Mouse (Mus musculus) liver, embryonic 16.5 days (tissue): ENCODE measurements around the gene Ndufaf8. TPM values are rescaled to one million over a fixed set of nuclear protein-coding genes. Genes with fewer than 3 reads are reported as not detected.

Experiments
- ATAC-seq: fragments of 200-750 bp; cut with Nextera tagmentation; 2 replicates; pipeline ENCODE4 v1.8.0; 2017; ENCODE audit warnings: low read depth, mild to moderate bottlenecking, moderate number of reproducible peaks, moderate library complexity
- H3K27ac ChIP-seq: fragments of 300-500 bp; sonication (generic); 2 replicates; pipeline ENCODE4 v1.5.1; 2014; ENCODE audit warnings: mild to moderate bottlenecking, low read length
- H3K27me3 ChIP-seq: fragments of 300-500 bp; sonication (generic); 2 replicates; pipeline ENCODE4 v1.6.1; 2014; ENCODE audit warnings: low read depth, low read length, mixed read lengths; ENCODE audit not compliant: control insufficient read depth, insufficient read depth
- H3K36me3 ChIP-seq: fragments of 300-500 bp; sonication (generic); 2 replicates; pipeline ENCODE4 v1.6.1; 2014; ENCODE audit warnings: mild to moderate bottlenecking; ENCODE audit not compliant: control insufficient read depth, insufficient read depth
- H3K4me1 ChIP-seq: fragments of 300-500 bp; sonication (generic); 2 replicates; pipeline ENCODE4 v1.6.1; 2014; ENCODE audit warnings: low read depth, low read length, mixed read lengths; ENCODE audit not compliant: control insufficient read depth
- H3K4me2 ChIP-seq: fragments of 300-500 bp; sonication (generic); 2 replicates; pipeline ENCODE4 v1.6.1; 2014; ENCODE audit warnings: low read depth, low read length, mixed read lengths
- H3K4me3 ChIP-seq: fragments of 300-500 bp; sonication (generic); 2 replicates; pipeline ENCODE4 v1.5.1; 2014; ENCODE audit warnings: low read depth, mild to moderate bottlenecking, low read length
- H3K9ac ChIP-seq: fragments of 300-500 bp; sonication (generic); 2 replicates; pipeline ENCODE4 v1.6.1; 2014; ENCODE audit warnings: low read depth, low read length
- H3K9me3 ChIP-seq: fragments of 300-500 bp; sonication (generic); replicated peaks from 2 replicates; pipeline ENCODE4 v1.6.1; 2016; ENCODE audit warnings: low read length; ENCODE audit not compliant: control insufficient read depth
- WGBS: fragments of 180-500 bp; shearing (Covaris S2); extraction: QIAGEN DNeasy Blood & Tissue Kit; methylation state at CpG from one replicate; pipeline ENCODE4 v1.1.7; 2014; ENCODE audit not compliant: insufficient replicate concordance; 5-methylcytosine and 5-hydroxymethylcytosine counted together
- polyA plus RNA-seq: library from polyadenylated mRNA; unstranded; fragments of >200 nt; fragmentation: Nextera tagmentation; extraction: Ambion mirVana; gene quantifications from 2 replicates; pipeline ENCODE4 v1.2.1, GENCODE M21; 2015

The Ndufaf8 gene
- polyA plus RNA-seq, 1 experiment from 2014 or later, result 36.3 TPM

- Histone ChIP-seq H3K4me2 (no peak overlapping the region), H3K27me3 (no peaks in the 10 kb centered on the region), H3K4me1 (peaks cover 10% of the 10 kb centered on the region), H3K27ac (no peak overlapping the region), H3K9me3 (no peaks in the 10 kb centered on the region), H3K9ac (no peak overlapping the region), H3K36me3 (peaks cover 23% of the 10 kb centered on the region), H3K4me3 (no peak overlapping the region)
- ATAC-seq, result no peak
- WGBS, result 34% methylated on average over 3 of the region's 3 CpGs
Measured at GRCm38 (mm10) chr11:120103431-120103997, 4.8 kb downstream of the Ndufaf8 start.

DNA sequence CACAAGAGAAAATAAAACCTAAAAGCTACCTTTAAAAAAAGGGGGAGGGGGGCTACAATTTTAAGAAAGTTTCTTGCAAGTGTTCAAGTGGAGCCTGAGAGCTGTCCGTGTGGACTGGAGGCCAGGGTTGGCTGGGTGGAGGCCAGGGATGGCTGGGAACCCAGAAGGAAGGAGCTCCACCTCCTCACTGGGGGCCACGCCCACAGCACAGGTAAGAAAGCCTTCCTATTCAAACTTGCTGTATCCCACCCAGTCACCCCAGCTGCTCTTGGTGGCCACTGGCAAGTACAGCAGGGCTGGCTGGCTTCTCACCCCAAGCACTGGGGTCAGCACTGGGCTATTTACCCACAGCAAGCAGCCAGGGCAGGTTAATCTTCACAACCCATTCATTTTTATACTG, 8.3 kb downstream of the Ndufaf8 start:
- Histone ChIP-seq H3K4me3 (no peak overlapping the region), H3K27ac (no peak overlapping the region), H3K36me3 (peaks cover 28% of the 10 kb centered on the region), H3K4me2 (no peak overlapping the region), H3K27me3 (no peaks in the 10 kb centered on the region), H3K4me1 (no peaks in the 10 kb centered on the region; the same call in 1 of the 2 replicates), H3K9me3 (no peaks in the 10 kb centered on the region), H3K9ac (no peak overlapping the region)
- no peak for ATAC-seq
- 61% methylated on average over 2 of the region's 2 CpGs for WGBS

DNA sequence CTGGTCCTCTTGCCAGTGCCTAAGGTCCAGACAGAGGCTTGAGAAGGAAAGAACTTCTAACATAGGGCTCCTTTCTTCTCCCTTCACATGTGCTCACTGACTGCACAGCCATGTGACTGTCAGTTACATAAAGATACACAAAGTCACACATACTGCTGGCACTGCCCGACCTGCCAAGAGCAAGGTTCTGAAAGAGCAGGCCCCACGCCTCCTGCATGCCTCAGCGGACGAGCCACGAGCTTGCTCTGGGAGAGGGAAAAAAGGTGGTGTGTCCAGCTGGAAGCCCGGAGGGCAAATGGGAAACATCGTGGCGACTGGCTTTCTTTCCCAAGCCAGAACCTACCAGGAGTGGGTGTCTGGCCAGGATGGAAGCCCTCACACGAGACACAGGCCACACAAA, 9.1 kb downstream of the Ndufaf8 start:
- Histone ChIP-seq H3K4me2 (no peak overlapping the region), H3K4me1 (no peaks in the 10 kb centered on the region; the same call in 1 of the 2 replicates), H3K9ac (no peak overlapping the region), H3K4me3 (no peak overlapping the region), H3K9me3 (no peaks in the 10 kb centered on the region), H3K27ac (no peak overlapping the region), H3K36me3 (peaks cover 28% of the 10 kb centered on the region), H3K27me3 (no peaks in the 10 kb centered on the region)
- 78% methylated on average over 9 of the region's 9 CpGs for WGBS
- ATAC-seq, result no peak

- no peaks in the 10 kb centered on the region for H3K4me1 ChIP-seq
- peaks cover 26% of the 10 kb centered on the region for H3K36me3 ChIP-seq
- no peaks in the 10 kb centered on the region for H3K9me3 ChIP-seq
- WGBS, result 78% methylated on average over 14 of the region's 14 CpGs
- no peak overlapping the region for H3K4me3 ChIP-seq
- H3K27ac ChIP-seq, result no peak overlapping the region
- H3K27me3 ChIP-seq, result no peaks in the 10 kb centered on the region
- H3K4me2 ChIP-seq, result no peak overlapping the region
- ATAC-seq, result no peak
- no peak overlapping the region for H3K9ac ChIP-seq
Measured at GRCm38 (mm10) chr11:120109558-120110210, 11.0 kb downstream of the Ndufaf8 start.

- no peak overlapping the region for H3K27ac ChIP-seq
- WGBS, result 78% methylated on average over 7 of the region's 7 CpGs
- H3K9ac ChIP-seq, result no peak overlapping the region
- H3K9me3 ChIP-seq, result no peaks in the 10 kb centered on the region
- no peak overlapping the region for H3K4me3 ChIP-seq
- no peaks in the 10 kb centered on the region for H3K27me3 ChIP-seq
- no peak for ATAC-seq
- H3K4me2 ChIP-seq, result no peak overlapping the region
- peaks cover 21% of the 10 kb centered on the region for H3K36me3 ChIP-seq
- no peaks in the 10 kb centered on the region for H3K4me1 ChIP-seq
Measured at GRCm38 (mm10) chr11:120110554-120110953, 11.8 kb downstream of the Ndufaf8 start.

DNA sequence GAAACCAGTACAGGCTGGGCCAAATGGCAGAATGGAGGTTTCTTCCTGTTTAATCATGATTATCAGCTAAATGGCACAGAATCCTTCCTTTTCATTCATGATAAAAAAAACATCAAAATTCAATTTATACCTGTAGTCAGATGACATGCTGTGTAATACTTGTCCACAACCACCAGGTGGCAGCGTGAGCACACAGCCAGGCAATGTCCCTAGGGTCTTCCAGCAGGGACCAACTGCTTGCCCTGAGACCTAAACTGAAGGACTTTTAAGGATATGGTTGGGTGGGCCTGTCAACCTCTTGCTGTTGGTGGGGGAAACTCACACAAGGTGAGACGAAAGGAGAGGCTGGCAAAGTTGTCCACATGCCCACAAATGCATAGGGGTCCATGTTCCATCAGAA, 12.3 kb downstream of the Ndufaf8 start:
- no peaks in the 10 kb centered on the region for H3K27me3 ChIP-seq
- H3K4me1 ChIP-seq, result no peaks in the 10 kb centered on the region
- no peak overlapping the region for H3K27ac ChIP-seq
- H3K9ac ChIP-seq, result no peak overlapping the region
- H3K4me2 ChIP-seq, result no peak overlapping the region
- peaks cover 18% of the 10 kb centered on the region for H3K36me3 ChIP-seq
- H3K9me3 ChIP-seq, result no peaks in the 10 kb centered on the region
- H3K4me3 ChIP-seq, result no peak overlapping the region
- ATAC-seq, result no peak
- WGBS, result 14% methylated on average over 2 of the region's 2 CpGs

DNA sequence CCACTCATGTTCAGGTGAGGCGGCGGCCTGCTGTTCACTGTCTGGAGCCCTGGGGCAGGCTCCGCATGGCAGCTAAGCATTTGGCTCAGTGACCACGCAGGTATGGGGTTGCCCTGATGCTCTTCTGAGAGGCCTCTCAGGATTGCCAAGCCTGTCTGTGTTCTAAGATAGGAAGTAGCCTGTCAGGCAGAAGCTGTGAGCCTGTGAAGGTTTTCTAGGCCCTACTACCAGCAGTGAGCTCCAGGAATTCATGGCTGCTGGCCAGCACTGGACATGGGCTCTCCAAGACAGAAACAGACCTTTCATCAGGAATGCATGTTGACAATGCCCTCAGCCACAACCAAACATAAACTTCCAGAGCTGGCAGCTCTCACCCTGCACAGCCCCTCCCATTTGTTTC, 13.4 kb downstream of the Ndufaf8 start:
- Histone ChIP-seq H3K27ac (no peak overlapping the region), H3K36me3 (peaks cover 18% of the 10 kb centered on the region), H3K9ac (no peak overlapping the region), H3K4me3 (no peak overlapping the region), H3K27me3 (no peaks in the 10 kb centered on the region), H3K9me3 (no peaks in the 10 kb centered on the region), H3K4me1 (no peaks in the 10 kb centered on the region), H3K4me2 (no peak overlapping the region)
- WGBS, result 82% methylated on average over 4 of the region's 4 CpGs
- ATAC-seq, result no peak

- H3K4me2 ChIP-seq, result no peak overlapping the region
- no peak overlapping the region for H3K4me3 ChIP-seq
- 85% methylated on average over 21 of the region's 21 CpGs for WGBS
- H3K27me3 ChIP-seq, result no peaks in the 10 kb centered on the region
- ATAC-seq, result no peak
- no peaks in the 10 kb centered on the region for H3K4me1 ChIP-seq
- H3K36me3 ChIP-seq, result peaks cover 12% of the 10 kb centered on the region
- H3K9ac ChIP-seq, result no peak overlapping the region
- H3K27ac ChIP-seq, result no peak overlapping the region
- no peaks in the 10 kb centered on the region for H3K9me3 ChIP-seq
Measured at GRCm38 (mm10) chr11:120114488-120115215, 15.9 kb downstream of the Ndufaf8 start.

- H3K27me3 ChIP-seq, result no peaks in the 10 kb centered on the region
- H3K4me1 ChIP-seq, result no peaks in the 10 kb centered on the region
- no peak overlapping the region for H3K9ac ChIP-seq
- 78% methylated on average over 2 of the region's 2 CpGs for WGBS
- no peak overlapping the region for H3K27ac ChIP-seq
- H3K4me2 ChIP-seq, result no peak overlapping the region
- ATAC-seq, result no peak
- no peak overlapping the region for H3K4me3 ChIP-seq
- H3K36me3 ChIP-seq, result peaks cover 6% of the 10 kb centered on the region
- no peaks in the 10 kb centered on the region for H3K9me3 ChIP-seq
Measured at GRCm38 (mm10) chr11:120117626-120118025, 18.9 kb downstream of the Ndufaf8 start.
